Mouse (Mus musculus) mature B cell (primary cell): ENCODE data around the gene Lrrtm1.

Experiments
- in situ Hi-C: fragments of 300-500 bp; cut with MboI; formaldehyde crosslinking; loops from 2 replicates; pipeline ENCODE4 v1.14.3; 2019

The Lrrtm1 gene

GRCm38 (mm10) chr6:77242601-77243406, at the start of gene Lrrtm1:
Gene Lrrtm1 (plus strand): TSS chr6:77242689.
- in situ Hi-C loops: no loop called here

DNA sequence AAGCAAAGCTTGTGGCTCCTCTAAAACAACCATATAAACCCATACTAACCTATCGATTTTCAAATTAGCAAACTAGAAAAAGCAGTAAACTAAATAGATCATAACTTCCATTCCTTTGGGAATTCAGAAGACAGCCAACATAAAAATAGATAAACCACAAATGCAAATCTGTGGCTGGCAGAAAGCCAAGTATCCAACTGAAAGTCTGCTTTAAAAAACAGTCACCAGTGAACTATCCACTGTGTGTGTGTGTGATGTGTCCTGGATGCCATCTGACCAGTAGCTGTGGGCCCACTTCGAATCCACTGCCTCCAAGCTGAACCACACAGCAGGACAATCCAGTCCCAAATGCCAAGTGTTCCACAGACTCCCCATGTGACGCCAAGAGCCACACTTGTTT, 45.8 kb upstream of the Lrrtm1 start:
- in situ Hi-C loops: no loop called here

DNA sequence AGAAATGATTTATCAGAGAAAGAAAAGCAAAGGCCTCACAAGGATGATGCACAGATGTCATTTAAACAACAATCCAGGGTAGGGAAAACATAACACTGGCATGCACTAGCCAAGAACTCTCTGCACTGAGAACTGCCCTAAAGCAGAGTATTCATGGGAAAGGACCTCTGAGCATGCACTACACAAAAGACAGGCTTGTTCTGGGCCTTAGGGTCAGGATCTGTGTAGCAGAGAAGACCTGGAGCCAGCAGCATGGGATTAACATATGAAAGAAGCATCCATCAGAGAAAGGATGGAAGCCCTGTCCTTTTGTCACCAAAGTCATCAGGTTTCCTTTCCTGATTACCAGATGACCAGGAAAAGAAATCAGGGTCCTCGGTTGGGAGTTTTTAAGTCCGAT, 43.1 kb upstream of the Lrrtm1 start:
- in situ Hi-C loops: no loop called here

DNA sequence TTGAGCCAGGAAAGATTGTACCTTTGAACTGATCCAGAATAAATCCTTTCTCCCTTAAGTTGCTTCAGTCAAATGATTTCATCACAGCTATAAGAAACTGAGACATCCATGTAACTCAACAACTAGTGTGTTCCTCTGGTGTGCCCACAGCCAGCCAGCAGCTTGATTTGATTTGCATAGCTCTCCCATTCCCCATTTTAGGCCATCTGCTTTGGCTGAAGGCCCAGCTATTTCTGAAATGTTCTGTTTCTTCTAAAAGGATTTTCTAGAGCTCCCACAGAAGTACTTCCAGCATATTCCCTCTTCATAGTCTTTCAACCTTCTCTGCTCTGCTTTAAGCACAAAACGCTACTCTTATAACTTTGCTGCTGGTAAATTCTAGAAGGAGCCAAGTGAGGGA, 33.3 kb upstream of the Lrrtm1 start:
- in situ Hi-C loops: no loop called here

- in situ Hi-C loops: no loop called here
These were observed 32.6 kb upstream of the Lrrtm1 start for GRCm38 (mm10) chr6:77209929-77210328.

DNA sequence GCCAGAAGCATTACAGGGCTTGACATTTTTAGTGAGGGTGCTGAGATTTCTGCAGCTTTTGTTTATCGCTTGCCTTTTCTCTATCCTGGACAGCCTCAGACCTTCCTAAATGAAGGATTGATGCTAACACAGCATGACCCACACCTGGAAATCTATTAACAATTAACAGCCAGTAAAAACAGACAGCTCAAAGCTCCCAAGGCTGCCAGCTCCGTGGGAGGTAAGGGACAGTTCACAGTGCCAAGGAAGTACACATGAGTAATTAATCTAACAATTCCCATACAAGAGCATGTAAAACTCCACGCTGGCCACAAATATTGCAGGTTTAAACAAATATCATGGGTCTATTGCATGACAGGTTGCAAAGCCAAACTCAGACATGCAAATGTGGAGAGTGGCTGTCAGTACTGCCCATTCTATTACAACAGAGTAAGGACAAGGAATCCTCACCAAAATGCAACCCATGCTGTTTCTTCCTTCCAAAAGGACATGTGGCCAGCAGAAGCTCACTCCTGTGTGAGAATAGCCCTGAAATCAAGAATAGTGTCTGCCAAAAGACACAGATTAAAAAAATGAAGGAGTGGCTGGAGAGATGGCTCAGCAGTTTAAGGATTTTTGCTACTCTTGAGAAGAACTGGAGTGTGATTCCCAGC, 28.6 kb upstream of the Lrrtm1 start:
- in situ Hi-C loops: no loop called here

GRCm38 (mm10) chr6:77215322-77215721, 27.2 kb upstream of the Lrrtm1 start:
- in situ Hi-C loops: no loop called here

DNA sequence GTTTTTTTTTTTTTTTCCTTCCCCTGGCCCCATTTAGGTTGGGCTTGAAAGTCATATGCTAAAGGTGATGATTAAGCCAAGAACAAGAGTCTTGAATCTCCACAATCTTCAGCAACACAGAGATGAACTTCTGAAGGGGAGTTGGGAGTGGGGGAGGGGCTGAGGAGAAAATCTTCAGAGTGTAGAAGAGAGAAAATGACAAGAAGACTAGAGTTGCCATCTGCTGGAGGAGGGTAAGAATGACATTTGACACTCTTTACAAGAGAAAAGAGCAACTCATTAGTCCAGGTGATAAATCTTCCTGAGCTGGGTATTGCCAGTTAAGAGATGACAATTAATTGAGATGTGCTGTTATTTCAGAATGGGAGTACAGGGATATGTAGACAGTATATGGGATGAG, 23.6 kb upstream of the Lrrtm1 start:
- in situ Hi-C loops: no loop called here

- in situ Hi-C loops: no loop called here
These were observed 21.7 kb upstream of the Lrrtm1 start for GRCm38 (mm10) chr6:77220776-77221175.

DNA sequence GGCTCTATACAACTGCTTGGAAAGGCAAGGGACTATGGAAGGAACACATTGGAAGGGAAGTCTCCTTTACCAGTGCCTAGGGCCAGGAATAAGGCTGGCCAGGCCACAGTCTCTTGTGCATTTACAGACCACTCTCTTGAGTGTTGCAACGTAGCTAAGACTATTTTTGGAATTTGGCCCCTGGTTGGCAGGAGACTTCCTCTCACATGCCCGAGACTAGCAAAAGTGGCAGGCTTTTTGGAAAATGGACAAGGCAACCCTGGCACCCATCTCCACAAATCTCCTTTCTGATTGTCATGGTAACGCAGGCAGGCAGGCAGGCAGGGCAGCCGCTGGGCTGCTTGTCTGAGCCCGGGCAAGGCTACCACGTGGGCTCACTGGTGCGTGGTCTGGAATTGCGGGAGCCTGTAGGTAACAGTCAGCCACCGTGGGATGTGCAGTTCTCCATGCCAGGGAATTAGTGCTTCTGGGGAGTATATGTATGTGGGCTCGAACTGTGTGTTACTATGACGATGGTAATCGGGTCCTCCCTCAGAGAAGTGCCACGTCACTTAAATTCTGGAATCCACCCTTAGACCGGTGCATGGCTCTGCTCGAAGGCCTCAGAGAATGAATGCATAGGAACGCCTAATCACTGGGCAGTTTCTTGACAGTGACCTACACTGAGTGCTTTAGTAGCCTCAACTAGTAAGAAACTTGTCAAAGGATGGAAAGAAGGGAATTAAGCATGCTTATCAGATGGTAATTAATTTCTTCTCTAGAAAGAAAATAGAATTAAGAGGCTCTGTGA, 19.4 kb upstream of the Lrrtm1 start:
- in situ Hi-C loops: no loop called here

DNA sequence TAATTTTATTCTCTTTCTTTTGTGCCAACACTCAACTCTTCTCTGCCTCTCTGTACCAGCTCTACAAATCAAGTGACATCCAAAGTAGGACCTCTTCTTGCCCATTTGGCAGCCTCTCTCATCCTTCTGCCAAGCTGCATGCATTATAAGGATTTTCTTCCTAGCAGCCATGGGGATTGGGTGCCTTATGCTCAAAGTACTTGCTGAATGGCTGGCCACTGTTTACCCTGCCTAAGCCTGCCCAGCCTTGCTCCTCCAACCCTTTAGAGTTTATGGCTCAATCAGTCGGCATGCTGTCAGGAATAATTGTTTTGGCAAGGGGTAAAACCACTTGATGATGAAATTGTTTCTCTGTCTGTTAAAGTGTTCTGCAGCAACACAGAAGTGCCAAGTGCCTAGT, 2.1 kb upstream of the Lrrtm1 start:
- in situ Hi-C loops: no loop called here

- in situ Hi-C loops: no loop called here
These were observed 1.2 kb downstream of the Lrrtm1 start for GRCm38 (mm10) chr6:77243541-77244231.

DNA sequence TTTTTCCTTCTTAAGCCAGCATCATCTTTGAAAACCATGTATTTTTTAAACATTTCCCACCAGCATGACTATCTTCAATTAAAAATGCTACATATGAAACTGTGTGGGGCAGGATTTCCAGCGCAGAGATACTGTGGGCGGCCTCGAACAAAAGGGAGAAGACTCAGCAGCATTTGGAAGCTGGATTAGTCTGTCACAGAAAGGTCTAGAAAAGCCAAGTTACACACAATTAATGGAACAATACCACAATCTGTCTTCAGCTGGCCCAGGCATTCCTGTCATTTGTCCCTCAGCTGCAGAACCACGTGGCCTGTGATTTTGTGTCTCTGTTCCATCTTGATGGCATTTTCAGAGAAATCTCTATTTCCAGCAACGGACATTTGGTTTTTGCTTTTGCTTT, 11.0 kb downstream of the Lrrtm1 start:
- in situ Hi-C loops: no loop called here

GRCm38 (mm10) chr6:77256348-77256747, 13.9 kb downstream of the Lrrtm1 start:
- in situ Hi-C loops: no loop called here

DNA sequence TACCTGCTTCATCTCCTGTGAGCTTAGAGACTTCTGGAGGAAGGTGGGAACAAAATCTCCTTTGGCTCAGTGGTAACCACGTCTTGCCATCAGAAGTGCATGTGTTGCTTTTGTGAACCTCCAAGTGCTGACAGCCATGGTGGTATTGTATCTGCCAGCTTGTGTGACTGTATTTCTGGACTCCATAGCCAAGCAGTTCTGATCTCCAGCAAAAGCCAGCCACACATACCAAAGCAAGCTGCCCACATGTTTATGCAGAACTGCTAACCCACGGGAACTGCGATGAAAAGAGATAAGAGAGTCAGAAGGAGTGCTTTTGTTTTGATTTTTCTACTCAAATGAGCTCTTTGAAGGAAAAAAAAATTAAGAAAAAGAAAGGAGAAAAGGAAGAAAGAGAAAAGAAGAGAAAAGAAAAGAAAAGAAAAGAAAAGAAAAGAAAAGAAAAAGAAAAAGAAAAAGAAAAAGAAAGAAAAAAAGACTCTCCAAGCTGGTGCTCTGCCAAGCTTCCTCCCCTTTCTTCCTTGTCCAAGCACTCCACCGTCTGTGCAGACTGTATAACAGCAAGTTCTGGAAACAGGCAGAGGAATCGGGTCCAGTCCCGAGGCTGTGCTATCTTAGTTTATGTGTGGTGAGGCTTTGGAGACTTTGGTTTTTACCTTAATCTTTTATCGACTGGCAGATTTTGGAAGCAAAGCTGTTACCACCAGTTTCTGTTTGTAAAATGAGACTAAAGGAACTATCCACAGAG, 15.0 kb downstream of the Lrrtm1 start:
- in situ Hi-C loops: no loop called here

DNA sequence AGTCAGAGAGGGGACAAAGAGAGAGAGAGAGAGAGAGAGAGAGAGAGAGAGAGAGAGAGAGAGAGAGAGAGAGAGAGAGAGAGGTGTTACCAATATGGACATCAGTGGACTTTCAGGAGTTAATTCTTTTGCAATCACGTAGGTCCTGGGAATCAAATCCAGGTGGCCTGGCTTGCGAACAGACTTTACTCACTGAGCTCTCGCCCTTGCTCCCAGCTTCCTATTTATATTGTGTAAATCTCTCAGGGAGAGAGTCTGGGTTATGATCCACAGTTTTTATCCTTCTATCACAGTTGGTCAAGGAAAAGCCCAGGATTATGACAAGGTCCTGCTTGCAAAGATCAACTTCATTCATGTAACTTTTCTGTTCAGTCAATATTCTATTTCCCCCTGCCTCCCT, 22.7 kb downstream of the Lrrtm1 start:
- in situ Hi-C loops: no loop called here

DNA sequence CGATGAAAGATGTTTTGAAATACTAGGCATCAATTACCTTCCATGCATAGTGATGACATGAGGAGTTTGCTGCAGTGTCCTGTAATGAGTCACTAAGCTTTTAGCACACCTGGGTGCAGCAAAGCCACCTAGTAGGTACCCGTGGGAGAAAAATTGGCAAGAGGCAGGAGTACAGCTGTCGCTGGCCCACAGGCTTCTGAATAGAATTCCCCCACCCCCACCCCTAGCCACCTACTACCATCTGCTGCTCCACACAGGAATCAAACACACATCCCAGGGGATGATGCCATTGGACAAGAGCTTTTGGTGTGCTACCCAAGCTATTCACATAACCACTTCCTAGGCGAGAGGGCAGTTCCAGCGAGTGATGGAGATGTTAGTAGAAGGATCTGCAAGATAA, 36.3 kb downstream of the Lrrtm1 start:
- in situ Hi-C loops: no loop called here

DNA sequence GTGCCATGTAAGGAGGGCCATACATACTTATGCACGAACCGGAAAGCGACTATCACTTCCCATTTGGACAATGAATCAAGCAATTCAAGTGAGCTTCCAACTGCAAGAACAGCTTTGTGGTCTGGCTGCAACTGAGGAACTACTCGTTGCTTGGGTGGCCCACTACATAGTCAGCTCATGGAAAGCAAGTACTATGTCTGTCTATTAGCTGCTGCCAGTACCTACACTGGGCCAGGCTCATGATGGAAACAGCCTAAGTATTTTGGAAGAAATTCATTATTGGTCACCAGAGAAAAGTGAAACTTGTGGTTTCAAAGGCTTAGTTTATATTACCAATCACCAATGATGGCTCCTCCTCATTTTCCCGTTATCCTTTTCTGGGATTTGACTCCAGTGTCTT, 43.8 kb downstream of the Lrrtm1 start:
- in situ Hi-C loops: no loop called here

DNA sequence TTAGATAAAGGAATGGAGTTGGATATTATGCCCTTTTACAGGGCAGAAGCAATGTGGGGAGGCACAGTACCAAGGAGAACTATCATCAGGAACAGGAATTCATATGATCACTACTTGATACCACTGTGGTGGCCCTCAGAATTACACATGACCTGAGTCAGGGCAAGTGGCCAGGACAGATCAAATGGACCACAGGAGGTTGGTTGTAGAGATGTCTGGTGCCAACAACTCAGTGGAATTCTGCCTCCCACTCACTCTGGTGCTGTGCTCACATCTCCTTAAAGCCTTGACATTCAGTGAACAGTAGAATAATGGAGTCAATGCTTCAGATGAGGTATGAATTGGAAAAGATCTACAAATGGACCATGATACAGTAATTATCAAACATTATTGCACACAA, 45.9 kb downstream of the Lrrtm1 start:
- in situ Hi-C loops: no loop called here

- in situ Hi-C loops: no loop called here
These were observed 48.9 kb downstream of the Lrrtm1 start for GRCm38 (mm10) chr6:77291415-77291814.

- in situ Hi-C loops: no loop called here
These were observed 58.8 kb downstream of the Lrrtm1 start for GRCm38 (mm10) chr6:77301305-77301704.
